Mouse (Mus musculus): ENCODE measurements around the gene Tuba8.

Gene Tuba8

GRCm38 (mm10) chr6:121226744-121227143 lies 16.2 kb downstream of the Tuba8 start:
- DNase-seq (ENCODE audit: low read depth): no peak

- no peak for DNase-seq (ENCODE audit: low read depth)
These were observed 17.9 kb downstream of the Tuba8 start for GRCm38 (mm10) chr6:121228421-121228820.

- DNase-seq (ENCODE audit: low read depth): no peak
These were observed 22.2 kb downstream of the Tuba8 start for GRCm38 (mm10) chr6:121232652-121233051.

- DNase-seq (ENCODE audit: low read depth): no peak
These were observed 25.9 kb downstream of the Tuba8 start for GRCm38 (mm10) chr6:121236386-121236785.

GRCm38 (mm10) chr6:121238209-121238608 lies 27.7 kb downstream of the Tuba8 start:
- no peak for DNase-seq (ENCODE audit: low read depth)

- no peak for DNase-seq (ENCODE audit: low read depth)
These were observed 31.3 kb downstream of the Tuba8 start for GRCm38 (mm10) chr6:121241780-121242179.

GRCm38 (mm10) chr6:121243161-121243560 lies 32.7 kb downstream of the Tuba8 start:
- no peak for DNase-seq (ENCODE audit: low read depth)

GRCm38 (mm10) chr6:121245127-121246036 lies 34.9 kb downstream of the Tuba8 start, which contains the start of gene Usp18:
Gene Usp18 (plus strand): TSS chr6:121245906.
- DNase-seq (ENCODE audit: low read depth): peak; percentile 61

- no peak for DNase-seq (ENCODE audit: low read depth)
These were observed 35.5 kb downstream of the Tuba8 start for GRCm38 (mm10) chr6:121246037-121246361.

- no peak for DNase-seq (ENCODE audit: low read depth)
These were observed 39.9 kb downstream of the Tuba8 start for GRCm38 (mm10) chr6:121250406-121250805.

- DNase-seq (ENCODE audit: low read depth): no peak
These were observed 40.8 kb downstream of the Tuba8 start for GRCm38 (mm10) chr6:121251256-121251655.

- DNase-seq (ENCODE audit: low read depth): peak; percentile 29
These were observed 50.1 kb downstream of the Tuba8 start for GRCm38 (mm10) chr6:121260548-121260947.

- no peak for DNase-seq (ENCODE audit: low read depth)
These were observed 50.7 kb downstream of the Tuba8 start for GRCm38 (mm10) chr6:121261233-121261632.

GRCm38 (mm10) chr6:121262004-121262403 lies 51.5 kb downstream of the Tuba8 start:
- no peak for DNase-seq (ENCODE audit: low read depth)

GRCm38 (mm10) chr6:121262496-121262895 lies 52.0 kb downstream of the Tuba8 start:
- no peak for DNase-seq (ENCODE audit: low read depth)

GRCm38 (mm10) chr6:121270156-121270555 lies 59.7 kb downstream of the Tuba8 start:
- no peak for DNase-seq (ENCODE audit: low read depth)

- no peak for DNase-seq (ENCODE audit: low read depth)
These were observed 61.2 kb downstream of the Tuba8 start for GRCm38 (mm10) chr6:121271707-121272074.

- peak; percentile 79 for DNase-seq (ENCODE audit: low read depth)
These were observed 61.7 kb downstream of the Tuba8 start for GRCm38 (mm10) chr6:121272075-121272800.

GRCm38 (mm10) chr6:121274356-121274755 lies 63.9 kb downstream of the Tuba8 start:
- DNase-seq (ENCODE audit: low read depth): no peak

Data from fibroblast of lung, adult 2 months (primary cell).